Mouse (Mus musculus) cerebellum, adult 2 months (tissue): Measurements from ENCODE around the gene Slc39a8.

Source experiments
- CTCF ChIP-seq: fragments of 200-500 bp; IDR thresholded peaks from 2 replicates; pipeline ENCODE4 v1.5.1; 2011; ENCODE audit warnings: low read depth, mild to moderate bottlenecking, control low read depth, low read length, moderate library complexity, borderline replicate concordance; ENCODE audit not compliant: insufficient read depth
- POLR2A ChIP-seq: fragments of 200-500 bp; IDR thresholded peaks from 2 replicates; pipeline ENCODE4 v1.6.1; 2011; ENCODE audit warnings: low read length, control low read depth, borderline replicate concordance; ENCODE audit not compliant: insufficient read depth

GRCm38 (mm10) chr3:135869041-135869440 lies 44.0 kb downstream of the Slc39a8 start:
- no peak for TF ChIP-seq CTCF
- TF ChIP-seq POLR2A = no peak
